Mouse (Mus musculus) G1E (cell line): ENCODE results near the gene Tpm3. TPM values are rescaled to one million over a fixed set of nuclear protein-coding genes. Genes with fewer than 3 reads are reported as not detected.

Source experiments
- ATAC-seq: 2 replicates; pipeline ENCODE4 v1.8.0; 2016; ENCODE audit warnings: mild to moderate bottlenecking; ENCODE audit not compliant: insufficient number of reproducible peaks, poor library complexity, low FRiP score, severe bottlenecking; ENCODE audit errors: extremely low read depth
- DNase-seq: peaks from one replicate; pipeline ENCODE4 v3.0.0; 2012; ENCODE audit warnings: low spot score
- H3K27me3 ChIP-seq: 2 replicates; pipeline ENCODE4 v1.6.1; 2012; ENCODE audit warnings: mild to moderate bottlenecking, low read length, inconsistent platforms; ENCODE audit not compliant: insufficient read depth
- H3K36me3 ChIP-seq: replicated peaks from 2 replicates; pipeline ENCODE3; 2012; ENCODE audit warnings: mild to moderate bottlenecking, inconsistent platforms
- H3K4me1 ChIP-seq: 2 replicates; pipeline ENCODE4 v1.6.1; 2012; ENCODE audit warnings: low read depth, low read length, inconsistent platforms, mixed read lengths; ENCODE audit not compliant: insufficient read depth
- H3K4me3 ChIP-seq: 2 replicates; pipeline ENCODE4 v1.5.1; 2012; ENCODE audit warnings: low read depth, mild to moderate bottlenecking, inconsistent platforms, low read length, moderate library complexity, mixed read lengths
- H3K9me3 ChIP-seq: replicated peaks from 2 replicates; pipeline ENCODE4 v1.6.1; 2012; ENCODE audit warnings: inconsistent platforms
- CTCF ChIP-seq: IDR thresholded peaks from 2 replicates; pipeline ENCODE4 v1.5.1; 2012; ENCODE audit warnings: low read depth, low read length, inconsistent platforms, mixed read lengths
- GATA1 ChIP-seq: IDR thresholded peaks from 2 replicates; pipeline ENCODE4 v1.6.1; 2012; ENCODE audit warnings: borderline replicate concordance, low read length, inconsistent platforms, mixed read lengths
- GATA2 ChIP-seq: IDR thresholded peaks from 2 replicates; pipeline ENCODE4 v1.6.1; 2012; ENCODE audit warnings: low read depth, low read length, inconsistent platforms, borderline replicate concordance
- POLR2AphosphoS5 ChIP-seq: IDR thresholded peaks from 2 replicates; pipeline ENCODE4 v1.6.1; 2012; ENCODE audit warnings: low read depth, low read length, inconsistent platforms; ENCODE audit not compliant: insufficient replicate concordance
- TAL1 ChIP-seq: conservative IDR thresholded peaks from 2 replicates; pipeline ENCODE4 v1.6.1; 2012; ENCODE audit warnings: low read depth, low read length, inconsistent platforms, mixed read lengths
- polyA plus RNA-seq: library from polyadenylated mRNA; stranded (reverse); fragments of >175 nt; gene quantifications from 2 replicates; pipeline ENCODE4 v1.2.3, GENCODE M21; 2012
- total RNA-seq, 2 experiments: library from RNA; stranded (forward) in 1 of 2; stranded (reverse) in 1 of 2; fragments of 200-1000 nt in 1 of 2; fragments of >200 nt in 1 of 2; fragmentation: Nextera tagmentation in 1 of 2; gene quantifications; 2 replicates each; pipeline ENCODE4 v1.2.3; 2014 to 2017

Gene Tpm3
- total and polyA plus RNA-seq, 3 experiments, result 161 to 425 (median 280) TPM

- Histone ChIP-seq H3K36me3 (peaks cover 82% of the 10 kb centered on the region), H3K9me3 (no peaks in the 10 kb centered on the region), H3K27me3 (no peaks in the 10 kb centered on the region), H3K4me3 (no peak overlapping the region), H3K4me1 (peaks cover 5% of the 10 kb centered on the region; the same call in 1 of the 2 replicates)
- TF ChIP-seq POLR2AphosphoS5 (no peak), CTCF (no peak), TAL1 (no peak), GATA1 (no peak), GATA2 (no peak)
- ATAC-seq (no peak), DNase-seq (no peak)
Observed at GRCm38 (mm10) chr3:90061549-90061948, 10.9 kb upstream of the Tpm3 start.

GRCm38 (mm10) chr3:90062539-90062938 is 9.9 kb upstream of the Tpm3 start:
- Histone ChIP-seq H3K4me3 (no peak overlapping the region), H3K27me3 (no peaks in the 10 kb centered on the region), H3K9me3 (no peaks in the 10 kb centered on the region), H3K4me1 (peaks cover 4% of the 10 kb centered on the region; the same call in 1 of the 2 replicates), H3K36me3 (peaks cover 79% of the 10 kb centered on the region)
- DNase-seq (no peak), ATAC-seq (no peak)
- TF ChIP-seq TAL1, result no peak
- TF ChIP-seq POLR2AphosphoS5, result no peak
- TF ChIP-seq GATA2, result no peak
- TF ChIP-seq GATA1, result no peak
- TF ChIP-seq CTCF, result no peak

GRCm38 (mm10) chr3:90064383-90064782 is 8.1 kb upstream of the Tpm3 start:
- Histone ChIP-seq H3K27me3 (no peaks in the 10 kb centered on the region), H3K36me3 (peaks cover 69% of the 10 kb centered on the region), H3K9me3 (no peaks in the 10 kb centered on the region), H3K4me1 (peaks cover 4% of the 10 kb centered on the region; the same call in 1 of the 2 replicates), H3K4me3 (no peak overlapping the region)
- no peak for ATAC-seq
- TF ChIP-seq CTCF, result no peak
- no peak for TF ChIP-seq TAL1
- no peak for TF ChIP-seq POLR2AphosphoS5
- no peak for DNase-seq

- ATAC-seq (no peak), DNase-seq (no peak)
- Histone ChIP-seq H3K27me3 (no peaks in the 10 kb centered on the region), H3K4me1 (peaks cover 7% of the 10 kb centered on the region; the same call in 1 of the 2 replicates), H3K4me3 (no peak overlapping the region), H3K36me3 (peaks cover 60% of the 10 kb centered on the region), H3K9me3 (no peaks in the 10 kb centered on the region)
- TF ChIP-seq CTCF (peak; percentile 94), GATA1 (no peak)
Observed at GRCm38 (mm10) chr3:90065553-90065952, 6.9 kb upstream of the Tpm3 start.

DNA sequence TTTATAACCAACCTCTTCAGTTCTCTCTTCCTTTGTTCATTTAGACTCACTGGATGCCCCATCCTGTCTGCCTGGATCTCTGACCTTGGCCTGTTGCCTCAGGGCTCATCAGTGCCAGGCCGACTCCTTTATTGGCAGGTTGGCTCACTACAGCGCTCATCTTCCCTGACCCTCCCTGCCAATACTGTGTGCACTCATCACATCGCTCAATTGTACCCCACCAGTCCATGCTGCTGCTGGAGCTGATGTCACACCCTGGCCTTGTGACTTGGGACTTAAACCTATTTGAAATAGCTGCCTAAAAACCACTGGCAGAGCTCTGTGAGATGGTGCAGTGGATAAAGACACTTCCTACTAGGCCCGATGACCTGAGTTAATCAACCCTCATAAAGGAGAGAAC is 4.6 kb upstream of the Tpm3 start:
- no peaks in the 10 kb centered on the region for H3K9me3 ChIP-seq
- peaks cover 42% of the 10 kb centered on the region for H3K36me3 ChIP-seq
- H3K4me3 ChIP-seq, result no peak overlapping the region
- peaks cover 11% of the 10 kb centered on the region for H3K27me3 ChIP-seq
- no peak for TF ChIP-seq POLR2AphosphoS5
- DNase-seq (no peak), ATAC-seq (no peak)
- peaks cover 18% of the 10 kb centered on the region for H3K4me1 ChIP-seq

GRCm38 (mm10) chr3:90069688-90070087 is 2.8 kb upstream of the Tpm3 start:
- Histone ChIP-seq H3K4me1 (peaks cover 18% of the 10 kb centered on the region), H3K4me3 (no peak overlapping the region)

More at GRCm38 (mm10) chr3:90069688-90070087, 2.8 kb upstream of the Tpm3 start:
- peaks cover 21% of the 10 kb centered on the region for H3K27me3 ChIP-seq
- TF ChIP-seq TAL1 (no peak), GATA2 (no peak), CTCF (no peak), POLR2AphosphoS5 (no peak), GATA1 (no peak)
- H3K9me3 ChIP-seq, result no peaks in the 10 kb centered on the region
- H3K36me3 ChIP-seq, result peaks cover 26% of the 10 kb centered on the region
- DNase-seq (no peak), ATAC-seq (no peak)
